19 mouse cellular contexts compared by ENCODE assay signal in the genomic region with DNA sequence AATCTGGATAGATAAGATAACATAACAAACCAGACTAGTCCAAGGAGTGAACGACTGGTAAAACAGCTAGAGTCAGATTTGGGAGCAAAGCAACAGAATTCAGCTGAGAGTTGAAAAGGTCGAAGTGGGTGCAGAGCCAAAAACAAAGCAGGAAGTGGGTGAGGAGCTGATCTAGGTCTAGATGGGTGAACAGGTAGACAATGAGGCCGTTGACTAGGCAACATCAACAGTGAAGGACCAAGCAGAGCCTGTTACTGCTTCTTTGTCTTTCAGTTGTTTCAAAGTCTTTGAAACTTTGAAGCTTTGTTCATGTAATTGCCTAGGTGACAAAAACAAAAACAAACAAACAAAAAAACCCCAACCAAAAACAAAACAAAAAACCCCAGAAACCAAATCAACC. TPM values are rescaled to one million over a fixed set of nuclear protein-coding genes. Genes with fewer than 3 reads are reported as not detected.
"Had no signal": no experiment of that assay in that cellular context is flagged by ENCODE, and none has a peak within 500 bp of the region (broad histone marks: within the 10 kb centered on the region; RNA-seq: fewer than 3 reads in every experiment).

No protein-coding gene starts in this region.

- H3K27me3 ChIP-seq: liver, embryonic 13.5 days; midbrain, embryonic 15.5 days had no signal

- H3K36me3 ChIP-seq: kidney, embryonic 15.5 days; liver, embryonic 13.5 days; midbrain, embryonic 15.5 days; neural tube, embryonic 13.5 days had no signal

- H3K27ac ChIP-seq: kidney, embryonic 15.5 days; left cerebral cortex, adult 2 months; liver, embryonic 13.5 days; macrophage; midbrain, embryonic 12.5 days; midbrain, embryonic 15.5 days; neural tube, embryonic 13.5 days had no signal

- H3K4me1 ChIP-seq: kidney, embryonic 15.5 days; liver, embryonic 13.5 days; midbrain, embryonic 12.5 days; midbrain, embryonic 15.5 days; neural tube, embryonic 13.5 days had no signal

- H3K9me3 ChIP-seq: kidney, embryonic 15.5 days; liver, embryonic 13.5 days; midbrain, embryonic 12.5 days; midbrain, embryonic 15.5 days; neural tube, embryonic 13.5 days had no signal

- DNase-seq: kidney, adult 11 months; kidney, adult 8-10 months; kidney, postnatal 25 days; layer of hippocampus, postnatal 36 days; liver, embryonic 13.5 days; lung, embryonic 14.5 days; thymus, adult 18-20 months; thymus, postnatal 25 days had no signal

- H3K4me3 ChIP-seq: kidney, embryonic 15.5 days; left cerebral cortex, adult 2 months; liver, embryonic 13.5 days; midbrain, embryonic 12.5 days; midbrain, embryonic 15.5 days; neural tube, embryonic 13.5 days had no signal

- ATAC-seq: lung, postnatal 0 days; midbrain, embryonic 15.5 days had no signal

RNA-seq across cellular contexts. Expression of a gene that starts 11.8 kb away (rescaled TPM):
- polyA plus RNA-seq: limb, embryonic 11.5 days; liver, adult 2 months; macrophage; midbrain, embryonic 12.5 days; midbrain, embryonic 15.5 days; spleen, adult 2 months; testis, adult 2 months had no signal
